Mouse (Mus musculus): ENCODE data around the gene Spo11. TPM values are rescaled to one million over a fixed set of nuclear protein-coding genes. Genes with fewer than 3 reads are reported as not detected.

Spo11 gene
- polyA plus RNA-seq, 1 experiment, result 0.15 TPM

- DNase-seq, result no peak
- no peak overlapping the region for H3K4me3 ChIP-seq (replicated peaks; ENCODE audit: extremely low read depth, low read depth, low read length)
- 75% methylated on average over 2 of the region's 2 CpGs for WGBS
- H3K4me1 ChIP-seq (ENCODE audit: control insufficient read depth, insufficient read depth, low read length), result no peaks in the 10 kb centered on the region
- TF ChIP-seq CTCF (IDR thresholded peaks at IDR 0.05; ENCODE audit: insufficient read depth, low read length), result no peak
- TF ChIP-seq POLR2A (IDR thresholded peaks at IDR 0.05; ENCODE audit: borderline replicate concordance, extremely low read depth, low read depth, low read length), result no peak
Measured at GRCm38 (mm10) chr2:172951976-172952375, 25.5 kb upstream of the Spo11 start.

DNA sequence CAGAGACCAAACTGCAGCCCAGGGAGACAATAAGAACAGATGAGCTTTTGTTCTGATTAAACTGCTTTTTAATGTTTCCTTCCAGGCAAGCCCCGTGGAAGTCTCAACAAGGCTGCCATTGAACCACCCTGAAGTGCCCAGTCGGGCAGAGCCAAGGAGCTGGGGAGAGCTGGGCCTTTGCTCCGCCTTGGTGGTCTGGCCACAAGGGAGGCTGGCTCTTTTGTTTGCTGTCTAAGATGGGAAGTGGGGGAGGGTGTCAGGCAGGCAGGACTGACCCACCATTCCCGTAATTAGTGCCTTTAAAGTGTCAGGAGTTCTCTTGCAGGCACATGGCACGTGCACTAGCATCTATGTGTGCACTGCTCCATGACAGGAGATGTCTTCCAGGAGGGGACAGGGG is 18.9 kb upstream of the Spo11 start:
- Histone ChIP-seq H3K4me3 (replicated peaks; ENCODE audit: extremely low read depth, low read depth, low read length) (no peak overlapping the region), H3K4me1 (ENCODE audit: control insufficient read depth, insufficient read depth, low read length) (no peaks in the 10 kb centered on the region)
- TF ChIP-seq CTCF (IDR thresholded peaks at IDR 0.05; ENCODE audit: insufficient read depth, low read length) (no peak), POLR2A (IDR thresholded peaks at IDR 0.05; ENCODE audit: borderline replicate concordance, extremely low read depth, low read depth, low read length) (no peak)
- 42% methylated on average over 5 of the region's 5 CpGs for WGBS
- no peak for DNase-seq

DNA sequence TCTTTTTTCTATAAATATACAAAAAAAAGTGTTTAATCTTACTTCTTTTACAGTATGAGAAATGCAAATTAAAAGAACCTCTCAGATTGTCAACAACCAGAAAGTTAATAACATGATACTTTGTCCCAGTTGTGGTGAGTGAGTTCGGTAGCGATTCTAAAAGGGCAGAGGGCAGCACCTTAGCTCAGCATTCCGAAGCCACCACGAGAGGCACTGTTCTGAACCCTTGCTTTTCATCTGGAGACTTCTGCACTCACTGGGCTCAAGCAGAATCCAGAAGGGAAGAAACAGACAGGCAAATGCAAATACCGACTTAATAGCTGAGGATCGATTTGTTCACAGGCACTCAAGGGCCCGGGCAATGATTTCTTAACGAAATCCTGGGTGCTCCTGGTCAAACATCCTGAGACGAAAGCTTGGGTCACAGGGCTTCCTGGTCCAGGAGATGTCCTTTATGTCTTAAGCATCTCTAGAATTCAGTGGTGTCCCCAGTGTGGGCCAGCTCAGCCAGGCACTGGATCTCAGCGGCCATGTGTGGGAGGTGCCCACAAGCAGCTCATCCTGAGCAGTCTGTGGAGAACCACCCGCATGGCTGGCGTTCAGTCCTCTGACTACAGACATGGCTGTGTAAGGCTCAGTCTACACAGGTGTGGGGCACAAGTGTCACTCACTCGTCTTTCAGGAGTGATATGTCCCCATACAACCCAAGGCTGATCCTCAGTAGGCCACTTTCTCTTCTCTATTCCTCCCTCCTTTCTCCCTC is 18.3 kb upstream of the Spo11 start:
- DNase-seq, result no peak
- TF ChIP-seq CTCF (IDR thresholded peaks at IDR 0.05; ENCODE audit: insufficient read depth, low read length), result no peak
- TF ChIP-seq POLR2A (IDR thresholded peaks at IDR 0.05; ENCODE audit: borderline replicate concordance, extremely low read depth, low read depth, low read length), result no peak
- WGBS, result 55% methylated on average over 13 of the region's 13 CpGs
- Histone ChIP-seq H3K4me1 (ENCODE audit: control insufficient read depth, insufficient read depth, low read length) (no peaks in the 10 kb centered on the region), H3K4me3 (replicated peaks; ENCODE audit: extremely low read depth, low read depth, low read length) (no peak overlapping the region)

DNA sequence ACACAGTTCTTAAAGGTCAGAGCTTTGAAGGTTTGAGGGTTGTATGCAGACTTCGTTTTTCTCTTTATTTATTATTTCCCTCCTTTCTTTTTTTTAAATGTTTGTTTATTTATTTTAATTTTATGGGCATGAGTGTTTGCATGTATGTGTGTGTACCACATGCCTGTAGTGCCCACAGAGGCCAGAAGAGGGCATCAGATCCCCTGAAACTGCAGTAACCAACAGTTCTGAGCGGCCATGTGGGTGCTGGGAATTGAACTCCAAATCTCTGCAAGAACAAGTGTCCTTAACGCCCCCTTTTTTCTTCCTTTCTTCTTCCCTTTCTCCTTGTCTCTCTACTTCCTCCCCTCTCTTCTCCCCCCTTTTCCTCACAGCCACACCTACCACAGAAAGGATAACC is 17.1 kb upstream of the Spo11 start:
- Histone ChIP-seq H3K4me1 (ENCODE audit: control insufficient read depth, insufficient read depth, low read length) (no peaks in the 10 kb centered on the region), H3K4me3 (replicated peaks; ENCODE audit: extremely low read depth, low read depth, low read length) (no peak overlapping the region)
- DNase-seq, result no peak
- 87% methylated on average over 3 of the region's 3 CpGs for WGBS
- no peak for TF ChIP-seq POLR2A (IDR thresholded peaks at IDR 0.05; ENCODE audit: borderline replicate concordance, extremely low read depth, low read depth, low read length)
- no peak for TF ChIP-seq CTCF (IDR thresholded peaks at IDR 0.05; ENCODE audit: insufficient read depth, low read length)

GRCm38 (mm10) chr2:172961211-172961610 is 16.3 kb upstream of the Spo11 start:
- Histone ChIP-seq H3K4me3 (replicated peaks; ENCODE audit: extremely low read depth, low read depth, low read length) (no peak overlapping the region), H3K4me1 (ENCODE audit: control insufficient read depth, insufficient read depth, low read length) (no peaks in the 10 kb centered on the region)
- no peak for DNase-seq
- 55% methylated on average over 6 of the region's 6 CpGs for WGBS
- TF ChIP-seq POLR2A (IDR thresholded peaks at IDR 0.05; ENCODE audit: borderline replicate concordance, extremely low read depth, low read depth, low read length) (no peak), CTCF (IDR thresholded peaks at IDR 0.05; ENCODE audit: insufficient read depth, low read length) (no peak)

DNA sequence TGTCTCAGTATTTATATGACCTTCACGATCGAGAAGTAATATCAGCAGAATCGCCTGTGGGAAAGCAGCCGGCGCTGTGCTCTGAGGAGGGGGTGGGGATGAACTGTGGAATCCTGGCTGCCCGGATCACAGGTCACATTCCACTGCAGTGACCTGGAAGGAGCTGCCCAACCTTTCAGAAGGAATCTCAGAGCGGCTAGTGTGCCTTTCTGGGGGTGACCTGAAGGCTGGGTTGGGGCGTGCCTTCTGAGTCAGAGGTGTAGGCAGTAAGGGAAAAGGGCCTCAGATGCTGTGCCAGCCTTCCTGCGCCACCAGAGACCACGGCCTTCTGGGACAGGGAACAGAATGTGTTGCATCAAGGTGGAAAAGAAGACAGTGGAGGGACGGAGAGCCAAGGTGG is 12.3 kb upstream of the Spo11 start:
- no peak for TF ChIP-seq CTCF (IDR thresholded peaks at IDR 0.05; ENCODE audit: insufficient read depth, low read length)
- TF ChIP-seq POLR2A (IDR thresholded peaks at IDR 0.05; ENCODE audit: borderline replicate concordance, extremely low read depth, low read depth, low read length), result no peak
- H3K4me3 ChIP-seq (replicated peaks; ENCODE audit: extremely low read depth, low read depth, low read length), result no peak overlapping the region
- no peak for DNase-seq
- no peaks in the 10 kb centered on the region for H3K4me1 ChIP-seq (ENCODE audit: control insufficient read depth, insufficient read depth, low read length)
- WGBS, result 37% methylated on average over 11 of the region's 11 CpGs

DNA sequence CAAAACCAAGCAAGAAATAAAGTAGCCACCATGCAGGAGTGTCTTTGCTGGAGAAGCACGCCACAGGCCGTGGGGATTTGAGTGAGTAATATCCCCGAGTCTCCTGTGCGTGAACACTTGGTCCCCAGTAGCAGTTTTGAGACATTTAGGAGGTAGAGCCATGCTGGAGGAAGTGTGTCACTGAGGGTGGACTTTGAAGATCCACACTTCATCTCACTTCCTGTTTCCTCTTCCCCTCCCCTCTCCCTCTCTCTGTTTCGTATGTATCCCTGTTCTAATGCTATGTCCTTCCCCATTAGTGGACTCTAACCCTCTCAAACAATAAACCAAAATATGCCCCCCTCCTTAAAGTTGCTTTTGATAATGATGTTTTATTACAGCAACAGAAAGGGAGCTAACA is 11.0 kb upstream of the Spo11 start:
- TF ChIP-seq CTCF (IDR thresholded peaks at IDR 0.05; ENCODE audit: insufficient read depth, low read length) (no peak), POLR2A (IDR thresholded peaks at IDR 0.05; ENCODE audit: borderline replicate concordance, extremely low read depth, low read depth, low read length) (no peak)
- Histone ChIP-seq H3K4me3 (replicated peaks; ENCODE audit: extremely low read depth, low read depth, low read length) (no peak overlapping the region), H3K4me1 (ENCODE audit: control insufficient read depth, insufficient read depth, low read length) (no peaks in the 10 kb centered on the region)
- DNase-seq, result no peak
- 72% methylated on average over 5 of the region's 5 CpGs for WGBS

GRCm38 (mm10) chr2:172971865-172972264 is 5.6 kb upstream of the Spo11 start:
- 89% methylated on average over 2 of the region's 2 CpGs for WGBS
- no peaks in the 10 kb centered on the region for H3K4me1 ChIP-seq (ENCODE audit: control insufficient read depth, insufficient read depth, low read length)
- no peak for DNase-seq
- no peak for TF ChIP-seq POLR2A (IDR thresholded peaks at IDR 0.05; ENCODE audit: borderline replicate concordance, extremely low read depth, low read depth, low read length)
- no peak for TF ChIP-seq CTCF (IDR thresholded peaks at IDR 0.05; ENCODE audit: insufficient read depth, low read length)
- H3K4me3 ChIP-seq (replicated peaks; ENCODE audit: extremely low read depth, low read depth, low read length), result no peak overlapping the region

DNA sequence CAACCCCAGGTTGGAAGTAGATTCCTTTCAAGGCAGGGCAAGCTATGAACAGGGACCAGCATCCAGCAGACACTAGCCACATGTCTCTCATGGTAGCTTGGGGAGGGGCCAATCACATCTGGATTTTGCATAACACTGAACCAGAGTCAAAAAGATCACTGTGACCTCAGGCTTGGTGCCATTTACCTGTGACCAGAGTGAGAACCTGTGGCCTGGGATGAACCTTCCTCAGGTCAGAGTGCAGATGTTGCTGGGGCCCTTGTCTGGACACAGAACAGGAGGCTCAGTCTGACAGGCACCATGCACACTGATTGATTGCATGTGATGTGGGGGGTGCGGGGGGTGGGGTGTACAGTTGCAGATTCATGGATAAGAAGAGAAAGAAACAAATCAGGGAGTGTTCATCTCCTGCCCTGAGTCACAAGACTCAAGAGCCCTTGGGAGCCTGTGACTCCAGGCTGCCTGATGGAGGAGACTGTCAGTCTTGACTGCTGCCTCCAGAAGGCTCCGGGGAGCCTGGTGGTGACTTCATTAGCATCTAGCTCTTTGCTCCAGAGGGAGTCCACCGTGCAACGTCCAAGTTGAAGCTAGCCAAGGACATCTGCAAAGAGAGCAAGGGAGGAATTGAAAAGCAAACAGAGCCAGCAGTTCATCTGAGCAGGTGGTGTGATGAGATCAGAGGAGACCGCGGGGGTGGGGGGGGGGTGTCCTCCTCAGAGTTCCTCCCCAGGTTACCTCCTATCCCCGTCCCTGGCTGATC is 3.5 kb upstream of the Spo11 start:
- H3K4me1 ChIP-seq (ENCODE audit: control insufficient read depth, insufficient read depth, low read length), result no peaks in the 10 kb centered on the region
- WGBS, result 28% methylated on average over 7 of the region's 7 CpGs
- H3K4me3 ChIP-seq (replicated peaks; ENCODE audit: extremely low read depth, low read depth, low read length), result no peak overlapping the region
- no peak for DNase-seq
- no peak for TF ChIP-seq POLR2A (IDR thresholded peaks at IDR 0.05; ENCODE audit: borderline replicate concordance, extremely low read depth, low read depth, low read length)
- no peak for TF ChIP-seq CTCF (IDR thresholded peaks at IDR 0.05; ENCODE audit: insufficient read depth, low read length)

- Histone ChIP-seq H3K4me1 (ENCODE audit: control insufficient read depth, insufficient read depth, low read length) (no peaks in the 10 kb centered on the region), H3K4me3 (replicated peaks; ENCODE audit: extremely low read depth, low read depth, low read length) (no peak overlapping the region)
- no peak for DNase-seq
- WGBS, result 47% methylated on average over 7 of the region's 7 CpGs
- TF ChIP-seq CTCF (IDR thresholded peaks at IDR 0.05; ENCODE audit: insufficient read depth, low read length), result no peak
- no peak for TF ChIP-seq POLR2A (IDR thresholded peaks at IDR 0.05; ENCODE audit: borderline replicate concordance, extremely low read depth, low read depth, low read length)
Measured at GRCm38 (mm10) chr2:172974701-172975100, 2.8 kb upstream of the Spo11 start.

Data from lung, adult 2 months (tissue).